ENCODE assay signal across 7 mouse cellular contexts in the genomic region with DNA sequence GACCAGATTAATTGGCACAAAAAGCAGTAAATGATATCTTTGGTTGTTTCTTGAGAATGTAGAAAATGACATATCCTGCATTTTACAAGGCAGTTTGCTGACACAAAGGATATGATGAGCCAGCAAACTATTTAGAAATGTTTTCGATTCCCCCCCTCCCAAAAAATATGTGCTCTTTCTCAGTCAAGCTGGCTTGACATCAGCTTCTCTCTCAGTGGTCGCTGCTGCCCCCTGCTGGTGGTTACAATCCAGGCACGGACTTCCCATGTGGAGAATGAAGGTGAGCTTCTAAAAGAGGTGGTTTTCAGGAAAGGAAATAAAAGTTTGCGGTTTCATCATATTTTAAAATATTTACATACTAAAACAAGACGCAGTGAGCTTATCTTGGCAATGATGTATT.
DNase-seq lines count a peak whose midpoint lies in the region; ATAC-seq and TF ChIP-seq lines count a peak whose summit lies in the region.

No protein-coding gene starts in this region.

- no peak overlapping the region for H3K27ac ChIP-seq in midbrain, embryonic 14.5 days (replicated peaks; ENCODE audit: low read depth, low read length)

- intact Hi-C loops in heart, postnatal 10 days (cut with DNase I) = loop anchor here (1.0 to 2.0 kb wide), 2 partner anchors 69 to 170 kb away; partner anchors contain the start of gene Rcan2

- peak; percentile 52 to 90 for DNase-seq in adrenal gland, adult (ENCODE audit: inconsistent age in 2 of 2, low spot score in 1 of 2)
- peak; percentile 80 for DNase-seq in cerebellum, postnatal 4 days (ENCODE audit: low spot score in 2 of 2)
- DNase-seq in heart, postnatal 10 days = peak; percentile 80 to 89
- peak; percentile 60 to 66 for DNase-seq in layer of hippocampus, postnatal 36 days
- peak; percentile 85 for DNase-seq in midbrain, embryonic 14.5 days
- peak; percentile 51 for DNase-seq in splenic B cell, adult 2 months (ENCODE audit: low read depth, low spot score)

- H3K27me3 ChIP-seq in E14TG2a.4 (ENCODE audit: insufficient read depth, low read length) = no peaks in the 10 kb centered on the region
- H3K27me3 ChIP-seq in midbrain, embryonic 14.5 days (ENCODE audit: control insufficient read depth, insufficient read depth, low read length) = no peaks in the 10 kb centered on the region
- no peaks in the 10 kb centered on the region for H3K27me3 ChIP-seq in splenic B cell, adult 2 months (ENCODE audit: control insufficient read depth, insufficient read depth, low read length, poor library complexity, severe bottlenecking)

- no peak overlapping the region for H3K9ac ChIP-seq in midbrain, embryonic 14.5 days (replicated peaks; ENCODE audit: low read length)

- TF ChIP-seq CTCF in E14TG2a.4 (conservative IDR thresholded peaks at IDR 0.05; ENCODE audit: low read length) = peak; percentile 77

- WGBS in midbrain, embryonic 14.5 days = 31% methylated on average over 5 of the region's 5 CpGs

- H3K36me3 ChIP-seq in E14TG2a.4 (ENCODE audit: insufficient read depth, low read length) = no peaks in the 10 kb centered on the region
- H3K36me3 ChIP-seq in midbrain, embryonic 14.5 days (ENCODE audit: control insufficient read depth, insufficient read depth, low read length) = no peaks in the 10 kb centered on the region
- H3K36me3 ChIP-seq in splenic B cell, adult 2 months (ENCODE audit: control insufficient read depth, insufficient read depth, low read length, poor library complexity, severe bottlenecking) = no peaks in the 10 kb centered on the region

- no peak for ATAC-seq in midbrain, embryonic 14.5 days (ENCODE audit: low FRiP score, low TSS enrichment)

- no peaks in the 10 kb centered on the region for H3K9me3 ChIP-seq in E14TG2a.4 (ENCODE audit: low read length)
- no peaks in the 10 kb centered on the region for H3K9me3 ChIP-seq in midbrain, embryonic 14.5 days (ENCODE audit: control insufficient read depth, low read length)

- no peak overlapping the region for H3K4me2 ChIP-seq in midbrain, embryonic 14.5 days (ENCODE audit: low read length)

- H3K4me1 ChIP-seq in E14TG2a.4 (replicated peaks; ENCODE audit: low read depth, low read length) = no peaks in the 10 kb centered on the region
- H3K4me1 ChIP-seq in midbrain, embryonic 14.5 days (ENCODE audit: control insufficient read depth, insufficient read depth, low read length) = no peaks in the 10 kb centered on the region

- H3K4me3 ChIP-seq in E14TG2a.4 (replicated peaks; ENCODE audit: low read length) = no peak overlapping the region
- H3K4me3 ChIP-seq in midbrain, embryonic 14.5 days (replicated peaks; ENCODE audit: low read depth, low read length) = no peak overlapping the region
